Mouse (Mus musculus) CH12.LX (cell line): ENCODE data around the gene Maf. TPM values are rescaled to one million over a fixed set of nuclear protein-coding genes. Genes with fewer than 3 reads are reported as not detected.

Experiments
- DNase-seq: peaks from one replicate; pipeline ENCODE4 v3.0.0-alpha.2; 2013; ENCODE audit errors: extremely low read depth
- H3K27ac ChIP-seq: 2 replicates; pipeline ENCODE4 v1.5.1; 2012; ENCODE audit warnings: low read depth, mild to moderate bottlenecking, control low read depth, moderate library complexity; ENCODE audit not compliant: insufficient read depth
- H3K27me3 ChIP-seq: replicated peaks from 2 replicates; pipeline ENCODE3; 2012; ENCODE audit warnings: inconsistent platforms
- H3K36me3 ChIP-seq, 2 experiments: replicated peaks in 1 of 2; 2 replicates each; pipeline versions ENCODE3 to v1.6.1; 2012; ENCODE audit warnings: inconsistent platforms in 1 of 2, low read length in 1 of 2, mild to moderate bottlenecking in 1 of 2, mixed read lengths in 1 of 2, moderate library complexity in 1 of 2; ENCODE audit not compliant: control insufficient read depth in 1 of 2, insufficient read depth in 1 of 2
- H3K4me1 ChIP-seq, 2 experiments: 2 replicates each; pipeline ENCODE4 v1.6.1; 2012; ENCODE audit warnings: inconsistent platforms in 1 of 2, moderate library complexity in 1 of 2; ENCODE audit not compliant: insufficient read depth in 2 of 2, control insufficient read depth in 1 of 2
- H3K4me2 ChIP-seq: 2 replicates; pipeline ENCODE4 v1.6.1; 2012; ENCODE audit warnings: low read depth, mild to moderate bottlenecking, control low read depth; ENCODE audit not compliant: poor library complexity, insufficient read depth, severe bottlenecking
- H3K4me3 ChIP-seq, 3 experiments: fragments of 150-350 bp in 1 of 3; sonication (generic) in 1 of 3; replicated peaks in 1 of 3; 2 replicates each; pipeline versions ENCODE3 to v1.5.1; 2011 to 2012; ENCODE audit warnings: low read depth in 2 of 3, low read length in 2 of 3, mild to moderate bottlenecking in 2 of 3, moderate library complexity in 2 of 3, control low read depth in 1 of 3, improper control_type of control experiment in 1 of 3, inconsistent platforms in 1 of 3, mixed read lengths in 1 of 3; ENCODE audit not compliant: poor library complexity in 1 of 3
- H3K79me2 ChIP-seq: replicated peaks from 2 replicates; pipeline ENCODE4 v1.6.1; 2012; ENCODE audit warnings: mild to moderate bottlenecking, moderate library complexity; ENCODE audit not compliant: control insufficient read depth, poor library complexity, insufficient read depth, severe bottlenecking; ENCODE audit errors: extremely low read depth
- H3K9ac ChIP-seq: 2 replicates; pipeline ENCODE4 v1.6.1; 2012; ENCODE audit warnings: low read depth, mild to moderate bottlenecking, control low read depth, moderate library complexity; ENCODE audit not compliant: insufficient read depth
- H3K9me3 ChIP-seq: replicated peaks from 2 replicates; pipeline ENCODE3; 2012; ENCODE audit warnings: low read length, inconsistent platforms, mixed read lengths
- CTCF ChIP-seq, 2 experiments: IDR thresholded peaks in 1 of 2; conservative IDR thresholded peaks in 1 of 2; 2 replicates each; pipeline ENCODE4 v1.5.1; 2011 to 2012; ENCODE audit warnings: low read depth in 2 of 2, low read length in 2 of 2, improper control_type of control experiment in 1 of 2, inconsistent platforms in 1 of 2, mild to moderate bottlenecking in 1 of 2, moderate library complexity in 1 of 2
- E2F4 ChIP-seq: IDR thresholded peaks from 2 replicates; pipeline ENCODE4 v1.6.1; 2011; ENCODE audit warnings: low read depth, low read length, improper control_type of control experiment; ENCODE audit not compliant: insufficient replicate concordance
- ELF1 ChIP-seq: IDR thresholded peaks from 2 replicates; pipeline ENCODE4 v1.6.1; 2014; ENCODE audit warnings: low read depth, mild to moderate bottlenecking, inconsistent platforms, low read length, improper control_type of control experiment
- KAT2A ChIP-seq: IDR thresholded peaks from 2 replicates; pipeline ENCODE4 v1.6.1; 2012; ENCODE audit warnings: low read length, improper control_type of control experiment, inconsistent platforms; ENCODE audit not compliant: insufficient replicate concordance
- MAZ ChIP-seq: IDR thresholded peaks from 2 replicates; pipeline ENCODE4 v1.6.1; 2012; ENCODE audit warnings: low read depth, mild to moderate bottlenecking, inconsistent platforms, low read length, improper control_type of control experiment, moderate library complexity
- MXI1 ChIP-seq: IDR thresholded peaks from 2 replicates; pipeline ENCODE4 v1.6.1; 2011; ENCODE audit warnings: mild to moderate bottlenecking, low read depth, low read length, improper control_type of control experiment
- NELFE ChIP-seq: IDR thresholded peaks from 2 replicates; pipeline ENCODE4 v1.6.1; 2011; ENCODE audit warnings: low read depth, low read length, improper control_type of control experiment
- RAD21 ChIP-seq: IDR thresholded peaks from 2 replicates; pipeline ENCODE4 v1.6.1; 2011; ENCODE audit warnings: low read depth, mild to moderate bottlenecking, low read length, improper control_type of control experiment, moderate library complexity
- SIN3A ChIP-seq: IDR thresholded peaks from 2 replicates; pipeline ENCODE4 v1.6.1; 2012; ENCODE audit warnings: low read length, improper control_type of control experiment, inconsistent platforms
- TBP ChIP-seq: conservative IDR thresholded peaks from 2 replicates; pipeline ENCODE4 v1.6.1; 2011; ENCODE audit warnings: low read depth, low read length, improper control_type of control experiment
- TCF12 ChIP-seq: IDR thresholded peaks from 2 replicates; pipeline ENCODE4 v1.6.1; 2014; ENCODE audit warnings: low read depth, mild to moderate bottlenecking, inconsistent platforms, low read length, improper control_type of control experiment
- USF1 ChIP-seq: IDR thresholded peaks from 2 replicates; pipeline ENCODE4 v1.6.1; 2014; ENCODE audit warnings: low read depth, mild to moderate bottlenecking, inconsistent platforms, low read length, improper control_type of control experiment
- ZC3H11A ChIP-seq: IDR thresholded peaks from 2 replicates; pipeline ENCODE4 v1.6.1; 2012; ENCODE audit warnings: low read depth, mild to moderate bottlenecking, inconsistent platforms, low read length, improper control_type of control experiment
- ZKSCAN1 ChIP-seq: IDR thresholded peaks from 2 replicates; pipeline ENCODE4 v1.6.1; 2012; ENCODE audit warnings: low read depth, inconsistent platforms, low read length, improper control_type of control experiment, borderline replicate concordance
- ZMIZ1 ChIP-seq: IDR thresholded peaks from 2 replicates; pipeline ENCODE4 v1.6.1; 2012; ENCODE audit warnings: low read depth, mild to moderate bottlenecking, inconsistent platforms, low read length, improper control_type of control experiment
- ZNF384 ChIP-seq: IDR thresholded peaks from 2 replicates; pipeline ENCODE4 v1.6.1; 2012; ENCODE audit warnings: low read depth, low read length, improper control_type of control experiment, inconsistent platforms
- dilution Hi-C: fragments of 300-500 bp; cut with MboI; formaldehyde crosslinking; loops from 2 replicates; pipeline ENCODE4 v1.14.3; 2020; ENCODE audit warnings: low sequenced_read_pairs; ENCODE audit not compliant: extremely low pct_unique_long_range_greater_than_20kb, extremely low pct_ligation_motif_present
- in situ Hi-C: fragments of 300-500 bp; cut with MboI; formaldehyde crosslinking; loops from 3 replicates; pipeline ENCODE4 v1.14.3; 2019; ENCODE audit warnings: low sequenced_read_pairs, low pct_ligation_motif_present, low pct_unique_long_range_greater_than_20kb, mixed read lengths
- polyA plus RNA-seq: library from polyadenylated mRNA; unstranded; fragments of >175 nt; gene quantifications from 2 replicates; pipeline ENCODE4 v1.2.1, GENCODE M21; 2012; ENCODE audit warnings: low read depth; ENCODE audit not compliant: insufficient read length
- total RNA-seq, 2 experiments: library from RNA; depleted of rRNA; stranded (reverse); fragments of 300-350 nt in 1 of 2; fragments of >200 nt in 1 of 2; gene quantifications; 2 replicates each; pipeline ENCODE4 v1.2.3; 2012 to 2014

The Maf gene
- total and polyA plus RNA-seq, 3 experiments, result not detected

DNA sequence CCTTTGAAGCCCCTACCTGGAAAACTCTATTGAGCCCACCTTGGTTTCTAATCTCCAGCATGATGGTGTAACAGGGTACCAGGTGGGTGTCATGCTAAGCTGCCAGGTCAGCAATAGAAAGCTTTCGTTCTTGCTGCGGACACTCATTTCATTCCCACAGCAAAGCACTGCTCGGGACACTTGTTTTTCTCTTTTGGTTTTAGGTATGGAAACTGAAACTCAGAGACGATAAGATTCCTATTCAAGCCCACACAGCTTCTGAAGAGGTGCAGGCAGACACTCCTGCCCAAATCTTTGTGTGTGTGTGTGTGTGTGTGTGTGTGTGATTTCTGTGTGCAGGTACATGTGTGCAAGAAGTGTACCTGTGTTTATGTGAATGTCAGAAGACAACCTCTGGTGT lies 32.2 kb upstream of the Maf start:
- Histone ChIP-seq H3K27ac (no peak overlapping the region), H3K36me3 (no peaks in the 10 kb centered on the region), H3K79me2 (no peaks in the 10 kb centered on the region), H3K9me3 (peaks cover 5% of the 10 kb centered on the region), H3K27me3 (no peaks in the 10 kb centered on the region), H3K4me1 (peaks cover 0 to 5% of the 10 kb centered on the region in 2 experiments; a peak in 1 of 4 replicates), H3K4me2 (no peak overlapping the region), H3K4me3 (no peak overlapping the region), H3K9ac (no peak overlapping the region)
- in situ Hi-C loops (no loop called here), dilution Hi-C loops (no loop called here)
- no peak for TF ChIP-seq CTCF (conservative IDR thresholded peaks at IDR 0.05 in 1 of 2, IDR thresholded peaks at IDR 0.05 in 1 of 2; ENCODE audit: low read depth in 2 of 2, low read length in 2 of 2)
- no peak for TF ChIP-seq MAZ
- TF ChIP-seq RAD21, result no peak
- no peak for TF ChIP-seq MXI1
- no peak for TF ChIP-seq KAT2A
- no peak for TF ChIP-seq TCF12
- DNase-seq, result no peak

GRCm38 (mm10) chr8:115732401-115732800 lies 24.8 kb upstream of the Maf start:
- Histone ChIP-seq H3K4me2 (no peak overlapping the region), H3K9me3 (no peaks in the 10 kb centered on the region), H3K27ac (no peak overlapping the region), H3K9ac (no peak overlapping the region), H3K27me3 (peaks cover 8% of the 10 kb centered on the region), H3K79me2 (no peaks in the 10 kb centered on the region), H3K4me3 (no peak overlapping the region), H3K36me3 (no peaks in the 10 kb centered on the region), H3K4me1 (no peaks in the 10 kb centered on the region)
- DNase-seq, result no peak
- no peak for TF ChIP-seq ZC3H11A
- no peak for TF ChIP-seq SIN3A
- TF ChIP-seq ZMIZ1, result no peak
- no peak for TF ChIP-seq TBP
- no peak for TF ChIP-seq ZKSCAN1
- no peak for TF ChIP-seq CTCF (conservative IDR thresholded peaks at IDR 0.05 in 1 of 2, IDR thresholded peaks at IDR 0.05 in 1 of 2; ENCODE audit: low read depth in 2 of 2, low read length in 2 of 2)
- no peak for TF ChIP-seq USF1
- TF ChIP-seq E2F4, result no peak
- no peak for TF ChIP-seq ELF1
- no peak for TF ChIP-seq KAT2A
- no peak for TF ChIP-seq TCF12
- no peak for TF ChIP-seq NELFE
- TF ChIP-seq ZNF384, result no peak
- dilution Hi-C loops (no loop called here), in situ Hi-C loops (no loop called here)
